Mouse (Mus musculus) forebrain, embryonic 13.5 days (tissue): ENCODE results near the gene Lrch1. TPM values are rescaled to one million over a fixed set of nuclear protein-coding genes. Genes with fewer than 3 reads are reported as not detected.
A peak's percentile ranks its signal among the peaks of the same experiment; 100 is the strongest.

ENCODE experiments used
- ATAC-seq: fragments of 200-750 bp; cut with Nextera tagmentation; 2 replicates; pipeline ENCODE4 v1.8.0; 2017
- H3K27ac ChIP-seq: fragments of 300-500 bp; sonication (generic); 2 replicates; pipeline ENCODE4 v1.5.1; 2015; ENCODE audit warnings: inconsistent platforms, mild to moderate bottlenecking, moderate library complexity
- H3K27me3 ChIP-seq: fragments of 300-500 bp; sonication (generic); 2 replicates; pipeline ENCODE4 v1.6.1; 2015; ENCODE audit warnings: mild to moderate bottlenecking, inconsistent platforms
- H3K36me3 ChIP-seq: fragments of 300-500 bp; sonication (generic); 2 replicates; pipeline ENCODE4 v1.6.1; 2015; ENCODE audit warnings: mild to moderate bottlenecking, inconsistent platforms; ENCODE audit not compliant: poor library complexity, severe bottlenecking
- H3K4me1 ChIP-seq: fragments of 300-500 bp; sonication (generic); 2 replicates; pipeline ENCODE4 v1.6.1; 2015; ENCODE audit warnings: inconsistent platforms
- H3K4me2 ChIP-seq: fragments of 300-500 bp; sonication (generic); 2 replicates; pipeline ENCODE4 v1.6.1; 2015; ENCODE audit warnings: inconsistent platforms, mild to moderate bottlenecking, moderate library complexity
- H3K4me3 ChIP-seq: fragments of 300-500 bp; sonication (generic); 2 replicates; pipeline ENCODE4 v1.5.1; 2015; ENCODE audit warnings: mild to moderate bottlenecking, inconsistent platforms
- H3K9ac ChIP-seq: fragments of 300-500 bp; sonication (generic); 2 replicates; pipeline ENCODE4 v1.6.1; 2015; ENCODE audit warnings: mild to moderate bottlenecking, inconsistent platforms
- H3K9me3 ChIP-seq: fragments of 300-500 bp; sonication (generic); replicated peaks from 2 replicates; pipeline ENCODE4 v1.6.1; 2016; ENCODE audit warnings: inconsistent platforms
- WGBS: fragments of 180-500 bp; shearing (Covaris S2); methylation state at CpG from one replicate; pipeline ENCODE4 v1.1.7; 2015; 5-methylcytosine and 5-hydroxymethylcytosine counted together
- polyA plus RNA-seq: library from polyadenylated mRNA; unstranded; fragments of >200 nt; fragmentation: Nextera tagmentation; extraction: Ambion mirVana; gene quantifications from 2 replicates; pipeline ENCODE4 v1.2.1, GENCODE M21; 2015

Gene Lrch1
- polyA plus RNA-seq, 1 experiment from 2014 or later = 7.9 TPM

DNA sequence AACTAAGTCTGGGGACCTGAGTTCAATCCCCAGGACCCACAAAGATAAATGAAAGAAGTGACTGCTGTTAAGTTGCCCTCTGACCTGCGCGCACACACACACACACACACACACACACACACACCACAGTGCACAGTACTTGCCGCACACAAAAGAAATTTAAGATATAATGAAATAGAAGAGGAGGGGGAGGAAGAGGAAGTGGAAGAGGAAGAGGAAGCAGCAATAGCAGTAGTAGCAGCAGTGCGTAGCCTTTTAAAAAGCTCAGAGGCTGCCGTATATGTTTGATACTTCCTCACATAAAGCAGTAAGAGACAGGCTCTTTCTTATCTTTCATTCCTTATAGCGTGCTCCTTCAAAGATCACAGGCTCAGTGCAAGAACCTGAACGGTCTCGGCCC is 92.2 kb downstream of the Lrch1 start:
- Histone ChIP-seq H3K27ac (no peak overlapping the region), H3K27me3 (no peaks in the 10 kb centered on the region), H3K4me2 (no peak overlapping the region), H3K4me3 (no peak overlapping the region), H3K9ac (no peak overlapping the region), H3K36me3 (no peaks in the 10 kb centered on the region), H3K9me3 (no peaks in the 10 kb centered on the region), H3K4me1 (peaks cover 23% of the 10 kb centered on the region)
- 94% methylated on average over 8 of the region's 8 CpGs for WGBS
- ATAC-seq = no peak

GRCm38 (mm10) chr14:74853759-74854100 is 93.9 kb downstream of the Lrch1 start:
- no peak overlapping the region for H3K9ac ChIP-seq
- H3K4me1 ChIP-seq = peaks cover 23% of the 10 kb centered on the region
- no peak for ATAC-seq
- H3K4me2 ChIP-seq = no peak overlapping the region
- H3K36me3 ChIP-seq = no peaks in the 10 kb centered on the region
- no peaks in the 10 kb centered on the region for H3K27me3 ChIP-seq
- no peaks in the 10 kb centered on the region for H3K9me3 ChIP-seq
- no peak overlapping the region for H3K27ac ChIP-seq
- 75% methylated on average over 4 of the region's 4 CpGs for WGBS
- no peak overlapping the region for H3K4me3 ChIP-seq

DNA sequence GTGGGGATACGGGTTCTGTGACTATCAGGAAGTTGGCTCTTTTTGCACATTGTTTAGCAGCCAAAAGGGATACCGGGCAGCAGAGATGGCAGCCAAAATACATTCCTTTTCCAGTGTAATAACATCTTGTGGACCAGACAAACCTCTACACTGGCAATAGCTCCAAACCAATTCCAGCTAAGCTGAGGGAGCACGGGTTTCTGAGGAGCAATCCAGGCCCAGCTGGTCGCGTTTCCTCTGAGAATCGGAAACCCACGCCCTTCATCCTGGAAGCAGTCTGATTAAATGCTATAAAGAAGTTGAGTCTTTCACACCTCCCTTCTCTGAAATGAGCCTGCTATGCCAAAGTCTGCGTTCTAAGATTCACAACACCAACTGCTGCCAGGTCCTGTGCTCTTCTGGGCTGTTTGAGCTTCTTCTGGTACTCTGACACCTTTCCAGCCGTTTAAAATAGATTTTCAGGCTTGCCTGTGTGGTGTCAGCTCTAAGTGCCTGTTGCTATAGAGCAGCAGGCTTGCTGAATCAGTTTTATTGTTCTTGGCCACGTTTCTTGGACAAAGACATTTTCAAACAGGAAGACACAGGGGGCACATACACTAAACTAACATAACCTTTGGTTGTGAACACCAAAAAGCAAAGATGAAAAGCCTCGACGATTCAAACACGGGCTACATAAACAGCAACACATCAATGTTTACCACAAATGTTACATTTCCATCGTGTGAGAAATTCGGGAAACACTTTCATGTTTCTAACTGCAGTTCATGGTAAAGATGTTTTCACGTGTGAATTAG is 94.5 kb downstream of the Lrch1 start:
- Histone ChIP-seq H3K36me3 (no peaks in the 10 kb centered on the region), H3K4me1 (peaks cover 23% of the 10 kb centered on the region), H3K27ac (peak overlapping the region; percentile 32), H3K4me2 (no peak overlapping the region), H3K27me3 (no peaks in the 10 kb centered on the region), H3K4me3 (no peak overlapping the region), H3K9ac (no peak overlapping the region), H3K9me3 (no peaks in the 10 kb centered on the region)
- 36% methylated on average over 16 of the region's 16 CpGs for WGBS
- ATAC-seq = peak; percentile 61; the same call in 1 of the 2 replicates

DNA sequence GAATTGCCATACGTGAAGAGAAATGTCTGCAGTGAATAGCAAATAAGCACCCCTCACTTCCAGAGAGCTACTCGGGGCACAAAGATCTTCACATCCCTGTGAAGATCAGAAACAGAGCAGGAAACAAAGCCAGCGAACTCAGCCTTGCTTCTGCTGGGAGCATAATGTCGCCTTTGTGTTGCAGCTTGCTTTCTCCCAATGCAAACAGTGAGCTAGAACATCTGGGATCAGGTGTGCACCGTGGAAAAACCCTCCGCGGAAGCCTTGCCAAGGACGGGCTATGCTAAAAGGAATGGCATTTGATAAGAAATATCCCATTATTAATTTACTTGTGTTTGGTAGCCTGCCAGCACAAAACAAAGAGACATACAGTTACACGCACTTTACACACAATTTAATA is 95.8 kb downstream of the Lrch1 start:
- Histone ChIP-seq H3K27ac (peak overlapping the region; percentile 5; the same call in 1 of the 2 replicates), H3K4me1 (peaks cover 23% of the 10 kb centered on the region), H3K9me3 (no peaks in the 10 kb centered on the region), H3K4me3 (no peak overlapping the region), H3K9ac (no peak overlapping the region), H3K4me2 (no peak overlapping the region), H3K27me3 (no peaks in the 10 kb centered on the region), H3K36me3 (no peaks in the 10 kb centered on the region)
- 39% methylated on average over 9 of the region's 9 CpGs for whole genome bisulfite sequencing
- ATAC-seq = no peak

- no peaks in the 10 kb centered on the region for H3K36me3 ChIP-seq
- H3K4me1 ChIP-seq = peaks cover 32% of the 10 kb centered on the region
- no peak overlapping the region for H3K4me2 ChIP-seq
- ATAC-seq = no peak
- no peaks in the 10 kb centered on the region for H3K9me3 ChIP-seq
- 76% methylated on average over 6 of the region's 6 CpGs for WGBS
- H3K27ac ChIP-seq = no peak overlapping the region
- no peak overlapping the region for H3K9ac ChIP-seq
- H3K4me3 ChIP-seq = no peak overlapping the region
- no peaks in the 10 kb centered on the region for H3K27me3 ChIP-seq
Measured at GRCm38 (mm10) chr14:74849020-74849419, 98.7 kb downstream of the Lrch1 start.

- H3K9ac ChIP-seq = no peak overlapping the region
- H3K4me3 ChIP-seq = no peak overlapping the region
- H3K27ac ChIP-seq = no peak overlapping the region
- WGBS = 95% methylated on average over 5 of the region's 5 CpGs
- ATAC-seq = no peak
- H3K27me3 ChIP-seq = no peaks in the 10 kb centered on the region
- H3K4me2 ChIP-seq = no peak overlapping the region
- H3K36me3 ChIP-seq = no peaks in the 10 kb centered on the region
- H3K4me1 ChIP-seq = peaks cover 26% of the 10 kb centered on the region
- H3K9me3 ChIP-seq = no peaks in the 10 kb centered on the region
Measured at GRCm38 (mm10) chr14:74848224-74848623, 99.5 kb downstream of the Lrch1 start.

GRCm38 (mm10) chr14:74847311-74848133 is 100.2 kb downstream of the Lrch1 start:
- Histone ChIP-seq H3K4me3 (no peak overlapping the region), H3K36me3 (no peaks in the 10 kb centered on the region), H3K4me2 (no peak overlapping the region), H3K9me3 (no peaks in the 10 kb centered on the region), H3K27ac (no peak overlapping the region), H3K27me3 (no peaks in the 10 kb centered on the region), H3K9ac (no peak overlapping the region), H3K4me1 (peaks cover 19% of the 10 kb centered on the region)
- 72% methylated on average over 14 of the region's 14 CpGs for WGBS
- ATAC-seq = no peak

DNA sequence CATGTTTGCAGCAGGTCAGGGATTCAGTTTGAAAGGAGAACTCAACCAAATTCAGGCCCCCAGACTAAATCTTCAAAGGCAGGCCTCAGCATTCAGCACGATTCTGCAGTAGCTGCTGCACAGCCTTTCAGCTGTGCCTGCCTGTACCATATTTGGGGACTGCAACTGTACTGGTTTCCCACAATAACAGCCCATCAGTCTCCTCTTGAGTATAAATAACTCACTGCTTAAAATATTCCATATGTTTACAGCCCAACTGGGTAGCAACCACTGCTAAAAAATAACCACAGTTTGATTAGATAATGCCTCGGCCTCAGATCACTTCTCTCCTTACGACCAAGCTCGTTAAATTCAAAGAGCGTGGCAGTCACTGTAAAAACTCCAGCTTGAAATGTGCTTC is 101.0 kb downstream of the Lrch1 start:
- Histone ChIP-seq H3K4me1 (peaks cover 10% of the 10 kb centered on the region; the same call in 1 of the 2 replicates), H3K27me3 (no peaks in the 10 kb centered on the region), H3K9ac (no peak overlapping the region), H3K36me3 (no peaks in the 10 kb centered on the region), H3K4me3 (no peak overlapping the region), H3K9me3 (no peaks in the 10 kb centered on the region), H3K27ac (peak overlapping the region; percentile 19; the same call in 1 of the 2 replicates), H3K4me2 (no peak overlapping the region)
- 0 out of 2 replicates have a peak, but pooled peaks have one; percentile 21 for ATAC-seq
- 31% methylated on average over 5 of the region's 5 CpGs for WGBS

- no peak overlapping the region for H3K9ac ChIP-seq
- ATAC-seq = no peak
- peaks cover 9% of the 10 kb centered on the region; the same call in 1 of the 2 replicates for H3K4me1 ChIP-seq
- no peak overlapping the region for H3K4me3 ChIP-seq
- 13% methylated on average over 2 of the region's 2 CpGs for WGBS
- no peaks in the 10 kb centered on the region for H3K9me3 ChIP-seq
- H3K36me3 ChIP-seq = no peaks in the 10 kb centered on the region
- no peaks in the 10 kb centered on the region for H3K27me3 ChIP-seq
- no peak overlapping the region for H3K27ac ChIP-seq
- no peak overlapping the region for H3K4me2 ChIP-seq
Measured at GRCm38 (mm10) chr14:74845661-74846274, 101.9 kb downstream of the Lrch1 start.

GRCm38 (mm10) chr14:74841708-74842107 is 106.0 kb downstream of the Lrch1 start:
- Histone ChIP-seq H3K9ac (no peak overlapping the region), H3K4me3 (no peak overlapping the region), H3K27ac (no peak overlapping the region), H3K4me1 (peaks cover 8% of the 10 kb centered on the region; the same call in 1 of the 2 replicates), H3K4me2 (no peak overlapping the region), H3K27me3 (no peaks in the 10 kb centered on the region), H3K9me3 (no peaks in the 10 kb centered on the region), H3K36me3 (no peaks in the 10 kb centered on the region)
- no peak for ATAC-seq
- 70% methylated on average over 2 of the region's 2 CpGs for WGBS

DNA sequence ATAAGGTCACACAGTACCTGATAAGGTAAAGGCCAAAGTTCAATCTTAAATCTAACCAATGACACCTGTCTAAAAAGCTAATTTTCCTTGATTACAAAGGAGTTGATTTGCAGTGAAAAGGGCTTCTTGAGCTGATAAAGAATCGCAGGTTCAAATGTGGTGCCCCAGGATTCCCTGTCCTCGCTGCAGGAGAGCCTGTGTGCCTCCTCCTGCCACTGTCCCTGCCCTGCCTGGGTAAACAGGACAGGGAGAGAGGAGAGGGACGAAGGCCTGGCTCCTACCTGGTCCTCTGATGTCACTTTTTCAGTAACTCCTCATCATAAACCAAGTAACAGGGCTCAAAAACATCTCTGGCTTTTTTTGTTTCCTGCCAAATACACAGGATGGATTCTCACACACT is 106.4 kb downstream of the Lrch1 start:
- WGBS = 79% methylated on average over 3 of the region's 3 CpGs
- Histone ChIP-seq H3K9me3 (no peaks in the 10 kb centered on the region), H3K4me1 (peaks cover 4% of the 10 kb centered on the region; the same call in 1 of the 2 replicates), H3K9ac (no peak overlapping the region), H3K4me2 (no peak overlapping the region), H3K27ac (no peak overlapping the region), H3K4me3 (no peak overlapping the region), H3K36me3 (no peaks in the 10 kb centered on the region), H3K27me3 (no peaks in the 10 kb centered on the region)
- ATAC-seq = no peak

GRCm38 (mm10) chr14:74840820-74841219 is 106.9 kb downstream of the Lrch1 start:
- Histone ChIP-seq H3K36me3 (no peaks in the 10 kb centered on the region), H3K27ac (no peak overlapping the region), H3K4me3 (no peak overlapping the region), H3K9me3 (no peaks in the 10 kb centered on the region), H3K27me3 (no peaks in the 10 kb centered on the region), H3K4me2 (no peak overlapping the region), H3K9ac (no peak overlapping the region), H3K4me1 (peaks cover 4% of the 10 kb centered on the region; the same call in 1 of the 2 replicates)
- no peak for ATAC-seq
- 55% methylated on average over 3 of the region's 3 CpGs for WGBS
